Mouse (Mus musculus) neural tube, embryonic 13.5 days (tissue): ENCODE measurements at regions not wholly inside any gene's neighbourhood (a gene's known extent, or its start where the extent isn't known, plus 50 kb on each side); places are given as distances from the start of the nearest gene placed in this dataset.
A peak's percentile ranks its signal among the peaks of the same experiment; 100 is the strongest.
"Not testable (repeated sequence)": the region's sequence is repeated elsewhere in the genome, so short reads cannot be mapped to it uniquely, and the experiment has no call there.

Experiments used
- ATAC-seq: fragments of 200-750 bp; cut with Nextera tagmentation; 2 replicates; pipeline ENCODE4 v1.8.0; 2017; ENCODE audit warnings: low read depth, mild to moderate bottlenecking, moderate TSS enrichment, moderate library complexity
- H3K27ac ChIP-seq: fragments of 300-500 bp; sonication (generic); replicated peaks from 2 replicates; pipeline ENCODE4 v1.5.1; 2015; ENCODE audit warnings: moderate library complexity, mild to moderate bottlenecking, inconsistent platforms
- H3K27me3 ChIP-seq: fragments of 300-500 bp; sonication (generic); 2 replicates; pipeline ENCODE4 v1.6.1; 2015; ENCODE audit warnings: mild to moderate bottlenecking, inconsistent platforms
- H3K36me3 ChIP-seq: fragments of 300-500 bp; sonication (generic); 2 replicates; pipeline ENCODE4 v1.6.1; 2015; ENCODE audit warnings: mild to moderate bottlenecking, inconsistent platforms
- H3K4me1 ChIP-seq: fragments of 300-500 bp; sonication (generic); replicated peaks from 2 replicates; pipeline ENCODE4 v1.6.1; 2015; ENCODE audit warnings: inconsistent platforms
- H3K4me2 ChIP-seq: fragments of 300-500 bp; sonication (generic); 2 replicates; pipeline ENCODE4 v1.6.1; 2015; ENCODE audit warnings: inconsistent platforms, mild to moderate bottlenecking, moderate library complexity
- H3K4me3 ChIP-seq: fragments of 300-500 bp; sonication (generic); 2 replicates; pipeline ENCODE4 v1.5.1; 2015; ENCODE audit warnings: mild to moderate bottlenecking, inconsistent platforms
- H3K9ac ChIP-seq: fragments of 300-500 bp; sonication (generic); 2 replicates; pipeline ENCODE4 v1.6.1; 2015; ENCODE audit warnings: moderate library complexity, mild to moderate bottlenecking, inconsistent platforms
- H3K9me3 ChIP-seq: fragments of 300-500 bp; sonication (generic); 2 replicates; pipeline ENCODE4 v1.6.1; 2016; ENCODE audit warnings: inconsistent platforms
- WGBS: fragments of 180-500 bp; shearing (Covaris S2); methylation state at CpG from one replicate; pipeline ENCODE4 v1.1.7; 2015; 5-methylcytosine and 5-hydroxymethylcytosine counted together

- H3K4me3 ChIP-seq, result no peak overlapping the region
- no peaks in the 10 kb centered on the region for H3K36me3 ChIP-seq
- ATAC-seq, result peak; percentile 64; the same call in 1 of the 2 replicates
- peaks cover 49% of the 10 kb centered on the region for H3K4me1 ChIP-seq
- H3K27me3 ChIP-seq, result peaks cover 3% of the 10 kb centered on the region
- no peak overlapping the region for H3K4me2 ChIP-seq
- no peaks in the 10 kb centered on the region for H3K9me3 ChIP-seq
- 54% methylated on average over 30 of the region's 30 CpGs for WGBS
- H3K27ac ChIP-seq, result peak overlapping the region; percentile 61
- peak overlapping the region; percentile 23; the same call in 1 of the 2 replicates for H3K9ac ChIP-seq
Measured at GRCm38 (mm10) chr2:166305044-166306002, 149.9 kb upstream of the Sulf2 start.

- 34% methylated on average over 2 of the region's 2 CpGs for WGBS
- no peaks in the 10 kb centered on the region for H3K9me3 ChIP-seq
Measured at GRCm38 (mm10) chr2:166303854-166304253, 148.4 kb upstream of the Sulf2 start.

GRCm38 (mm10) chr2:166301161-166301560 lies 145.7 kb upstream of the Sulf2 start:
- Histone ChIP-seq H3K27ac (no peak overlapping the region), H3K4me1 (peaks cover 31% of the 10 kb centered on the region), H3K4me3 (no peak overlapping the region), H3K9ac (no peak overlapping the region), H3K27me3 (0 out of 2 replicates have a peak, but pooled peaks cover 8% of the 10 kb centered on the region), H3K36me3 (no peaks in the 10 kb centered on the region), H3K4me2 (no peak overlapping the region), H3K9me3 (no peaks in the 10 kb centered on the region)
- no peak for ATAC-seq
- 73% methylated on average over 9 of the region's 9 CpGs for WGBS

More at GRCm38 (mm10) chr2:166303854-166304253, 148.4 kb upstream of the Sulf2 start:
- Histone ChIP-seq H3K27me3 (0 out of 2 replicates have a peak, but pooled peaks cover 2% of the 10 kb centered on the region), H3K4me2 (no peak overlapping the region), H3K4me1 (peaks cover 49% of the 10 kb centered on the region), H3K36me3 (no peaks in the 10 kb centered on the region), H3K27ac (no peak overlapping the region), H3K4me3 (no peak overlapping the region), H3K9ac (no peak overlapping the region)
- no peak for ATAC-seq

- Histone ChIP-seq H3K4me2 (no peak overlapping the region), H3K4me1 (peaks cover 38% of the 10 kb centered on the region), H3K9me3 (no peaks in the 10 kb centered on the region), H3K36me3 (no peaks in the 10 kb centered on the region), H3K9ac (no peak overlapping the region), H3K27ac (0 out of 2 replicates have a peak overlapping the region, but pooled peaks have one; percentile 1), H3K4me3 (no peak overlapping the region), H3K27me3 (peaks cover 8% of the 10 kb centered on the region; the same call in 1 of the 2 replicates)
- ATAC-seq, result no peak
- WGBS, result 63% methylated on average over 10 of the region's 10 CpGs
Measured at GRCm38 (mm10) chr2:166294672-166295071, 139.2 kb upstream of the Sulf2 start.

GRCm38 (mm10) chr2:166292987-166293386 lies 137.5 kb upstream of the Sulf2 start:
- no peak for ATAC-seq
- H3K4me3 ChIP-seq, result no peak overlapping the region
- H3K36me3 ChIP-seq, result no peaks in the 10 kb centered on the region
- peaks cover 44% of the 10 kb centered on the region for H3K4me1 ChIP-seq
- 85% methylated on average over 6 of the region's 6 CpGs for WGBS
- no peak overlapping the region for H3K27ac ChIP-seq
- H3K9me3 ChIP-seq, result no peaks in the 10 kb centered on the region
- H3K27me3 ChIP-seq, result peaks cover 6% of the 10 kb centered on the region; the same call in 1 of the 2 replicates
- no peak overlapping the region for H3K9ac ChIP-seq
- no peak overlapping the region for H3K4me2 ChIP-seq

GRCm38 (mm10) chr2:166291266-166291665 lies 135.8 kb upstream of the Sulf2 start:
- H3K9ac ChIP-seq, result peak overlapping the region; percentile 32; the same call in 1 of the 2 replicates
- WGBS, result 17% methylated on average over 6 of the region's 6 CpGs
- no peak for ATAC-seq
- H3K9me3 ChIP-seq, result no peaks in the 10 kb centered on the region
- H3K4me3 ChIP-seq, result no peak overlapping the region
- H3K27me3 ChIP-seq, result peaks cover 9% of the 10 kb centered on the region; the same call in 1 of the 2 replicates
- H3K4me2 ChIP-seq, result no peak overlapping the region
- H3K4me1 ChIP-seq, result peaks cover 44% of the 10 kb centered on the region
- no peaks in the 10 kb centered on the region for H3K36me3 ChIP-seq
- H3K27ac ChIP-seq, result peak overlapping the region; percentile 77

GRCm38 (mm10) chr2:166290826-166291225 lies 135.4 kb upstream of the Sulf2 start:
- H3K4me2 ChIP-seq, result no peak overlapping the region
- peak overlapping the region; percentile 77 for H3K27ac ChIP-seq
- H3K4me3 ChIP-seq, result no peak overlapping the region
- H3K9ac ChIP-seq, result peak overlapping the region; percentile 17; the same call in 1 of the 2 replicates
- H3K27me3 ChIP-seq, result peaks cover 11% of the 10 kb centered on the region; the same call in 1 of the 2 replicates
- WGBS, result 46% methylated on average over 9 of the region's 9 CpGs
- H3K4me1 ChIP-seq, result peaks cover 44% of the 10 kb centered on the region
- H3K36me3 ChIP-seq, result no peaks in the 10 kb centered on the region
- H3K9me3 ChIP-seq, result no peaks in the 10 kb centered on the region
- ATAC-seq, result peak; percentile 24; the same call in 1 of the 2 replicates

GRCm38 (mm10) chr2:166289198-166289597 lies 133.7 kb upstream of the Sulf2 start:
- Histone ChIP-seq H3K9ac (0 out of 2 replicates have a peak overlapping the region, but pooled peaks have one; percentile 8), H3K27me3 (peaks cover 11% of the 10 kb centered on the region; the same call in 1 of the 2 replicates), H3K36me3 (no peaks in the 10 kb centered on the region), H3K4me1 (peaks cover 34% of the 10 kb centered on the region), H3K4me2 (no peak overlapping the region), H3K9me3 (no peaks in the 10 kb centered on the region), H3K4me3 (no peak overlapping the region), H3K27ac (peak overlapping the region; percentile 77)
- ATAC-seq, result no peak
- WGBS, result 79% methylated on average over 6 of the region's 6 CpGs

- ATAC-seq, result 0 out of 2 replicates have a peak, but pooled peaks have one; percentile 58
- H3K36me3 ChIP-seq, result not testable (repeated sequence)
Measured at GRCm38 (mm10) chr2:166281137-166281536, 125.7 kb upstream of the Sulf2 start.

GRCm38 (mm10) chr2:166280651-166281127 lies 125.2 kb upstream of the Sulf2 start:
- H3K4me2 ChIP-seq, result no peak overlapping the region
- peak; percentile 64 for ATAC-seq
- no peaks in the 10 kb centered on the region for H3K36me3 ChIP-seq
- H3K4me1 ChIP-seq, result peaks cover 17% of the 10 kb centered on the region
- WGBS, result 27% methylated on average over 5 of the region's 5 CpGs
- 0 out of 2 replicates have a peak, but pooled peaks cover 4% of the 10 kb centered on the region for H3K9me3 ChIP-seq
- H3K9ac ChIP-seq, result no peak overlapping the region
- no peaks in the 10 kb centered on the region for H3K27me3 ChIP-seq
- H3K27ac ChIP-seq, result peak overlapping the region; percentile 72; the same call in 1 of the 2 replicates
- no peak overlapping the region for H3K4me3 ChIP-seq

More at GRCm38 (mm10) chr2:166281137-166281536, 125.7 kb upstream of the Sulf2 start:
- WGBS, result 40% methylated on average over 1 of the region's 5 CpGs
- H3K27ac ChIP-seq, result peak overlapping the region; percentile 72; the same call in 1 of the 2 replicates
- peaks cover 17% of the 10 kb centered on the region for H3K4me1 ChIP-seq
- H3K4me2 ChIP-seq, H3K9ac ChIP-seq, H3K4me3 ChIP-seq, H3K9me3 ChIP-seq, H3K27me3 ChIP-seq: not testable (repeated sequence)

- no peak overlapping the region for H3K4me3 ChIP-seq
- peaks cover 9% of the 10 kb centered on the region; the same call in 1 of the 2 replicates for H3K27me3 ChIP-seq
- H3K9ac ChIP-seq, result no peak overlapping the region
- H3K36me3 ChIP-seq, result no peaks in the 10 kb centered on the region
- H3K9me3 ChIP-seq, result 0 out of 2 replicates have a peak, but pooled peaks cover 4% of the 10 kb centered on the region
- no peak overlapping the region for H3K4me2 ChIP-seq
- no peak overlapping the region for H3K27ac ChIP-seq
- 68% methylated on average over 15 of the region's 15 CpGs for WGBS
- ATAC-seq, result no peak
- peaks cover 17% of the 10 kb centered on the region for H3K4me1 ChIP-seq
Measured at GRCm38 (mm10) chr2:166279676-166280075, 124.2 kb upstream of the Sulf2 start.

GRCm38 (mm10) chr2:166275398-166275797 lies 119.9 kb upstream of the Sulf2 start:
- Histone ChIP-seq H3K4me2 (no peak overlapping the region), H3K9ac (no peak overlapping the region), H3K4me1 (peaks cover 32% of the 10 kb centered on the region), H3K4me3 (no peak overlapping the region), H3K27ac (no peak overlapping the region), H3K9me3 (0 out of 2 replicates have a peak, but pooled peaks cover 4% of the 10 kb centered on the region), H3K36me3 (no peaks in the 10 kb centered on the region), H3K27me3 (peaks cover 11% of the 10 kb centered on the region; the same call in 1 of the 2 replicates)
- 89% methylated on average over 8 of the region's 8 CpGs for WGBS
- ATAC-seq, result no peak
